Mouse (Mus musculus) left cerebral cortex, postnatal 14 days (tissue): ENCODE measurements at regions not wholly inside any gene's neighbourhood (a gene's known extent, or its start where the extent isn't known, plus 50 kb on each side); places are given as distances from the start of the nearest gene placed in this dataset.
A peak's percentile ranks its signal among the peaks of the same experiment; 100 is the strongest.

Experiments used
- DNase-seq, 2 experiments: peaks; one replicate each; pipeline ENCODE4 v3.0.0; 2021 to 2022; ENCODE audit warnings: low spot score in 2 of 2, mixed read lengths in 1 of 2
- intact Hi-C: fragments of 180-260 bp; cut with DNase I; formaldehyde crosslinking; loops from one replicate; pipeline ENCODE4 v1.15.1; 2025

DNA sequence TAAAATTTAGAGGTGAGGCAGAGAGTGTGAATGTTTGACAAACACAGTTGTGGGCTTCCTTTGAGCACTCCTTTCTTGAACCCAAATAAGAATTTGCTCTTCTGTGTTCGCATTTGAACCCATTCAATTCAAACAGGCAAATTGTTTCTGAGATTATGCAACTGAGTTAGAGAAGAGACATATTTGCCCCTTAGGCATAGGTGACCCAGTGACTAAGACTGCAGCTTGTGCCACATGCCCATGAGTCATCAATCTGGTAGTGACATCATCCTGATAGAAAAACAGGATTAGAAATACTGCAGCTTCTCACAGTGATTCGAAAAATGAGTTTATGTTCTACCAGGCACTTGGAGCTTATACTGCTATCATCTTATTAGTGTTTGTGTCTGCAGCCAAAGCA, 67.2 kb downstream of the Zfp622 start:
- peak in 1 of 2 experiments; percentile 4 for DNase-seq
- intact Hi-C loops: no loop called here

GRCm38 (mm10) chr15:26052720-26053316, 68.7 kb downstream of the Zfp622 start:
- intact Hi-C loops: no loop called here
- no peak for DNase-seq

DNA sequence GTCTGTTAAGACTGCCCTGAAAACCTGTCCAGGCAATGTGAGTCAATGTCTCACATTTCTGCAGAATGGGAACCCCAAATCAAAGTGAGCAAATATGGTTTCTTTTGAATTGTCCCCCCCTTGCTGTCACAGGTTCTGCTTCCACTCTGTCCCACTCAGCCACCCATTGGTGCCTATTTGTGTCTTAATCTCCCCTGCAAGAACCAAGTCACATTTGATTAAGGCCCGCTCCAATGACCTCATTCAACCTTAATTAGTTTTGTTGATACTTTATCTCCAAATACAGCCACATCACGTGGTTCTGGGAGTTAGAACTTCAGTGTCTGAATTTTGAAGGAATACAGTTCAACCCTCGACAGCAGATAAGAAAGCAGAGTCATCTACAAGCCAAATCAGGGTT, 73.9 kb downstream of the Zfp622 start:
- intact Hi-C loops: no loop called here
- no peak for DNase-seq

DNA sequence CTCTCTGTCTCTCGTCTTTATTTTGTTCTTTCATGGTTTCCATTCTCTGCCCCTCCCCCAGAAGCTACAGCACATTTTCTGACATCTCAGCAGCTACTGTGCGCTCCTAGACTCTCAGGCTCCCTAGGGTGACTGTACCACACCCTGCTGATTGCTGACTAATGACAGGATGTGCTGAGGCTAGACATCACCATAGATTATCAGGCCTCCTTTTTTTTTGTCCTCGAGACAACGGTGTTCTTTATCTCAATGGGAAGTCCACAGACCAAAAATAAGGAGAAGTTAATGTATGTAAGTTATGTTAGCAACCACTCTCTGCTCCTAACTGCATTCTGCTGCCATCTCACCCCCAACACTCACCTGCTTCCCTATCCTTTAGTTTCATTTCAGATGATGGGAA, 116.0 kb downstream of the Zfp622 start:
- intact Hi-C loops: no loop called here

DNA sequence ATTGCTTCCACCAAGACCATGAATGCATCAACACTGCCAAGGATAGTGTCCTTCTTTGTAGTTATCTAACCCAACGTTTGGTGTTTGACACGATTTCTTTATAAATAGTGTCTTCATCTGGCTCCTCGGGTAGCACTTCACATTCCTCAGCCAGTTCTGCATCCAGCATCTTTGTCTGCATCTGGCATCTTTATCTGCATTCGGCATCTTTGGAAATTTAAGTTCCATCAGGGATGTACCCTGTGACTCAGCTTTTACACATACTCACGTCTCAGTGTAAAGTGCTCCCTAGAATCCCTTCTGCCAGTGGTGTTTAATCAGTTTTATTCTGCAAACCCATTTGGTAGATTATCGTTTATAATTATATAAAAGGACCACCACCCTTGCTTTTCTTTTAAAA, 123.8 kb downstream of the Zfp622 start:
- intact Hi-C loops: no loop called here
- DNase-seq: no peak

More for the DNA sequence above, 116.0 kb downstream of the Zfp622 start:
- DNase-seq: no peak

DNA sequence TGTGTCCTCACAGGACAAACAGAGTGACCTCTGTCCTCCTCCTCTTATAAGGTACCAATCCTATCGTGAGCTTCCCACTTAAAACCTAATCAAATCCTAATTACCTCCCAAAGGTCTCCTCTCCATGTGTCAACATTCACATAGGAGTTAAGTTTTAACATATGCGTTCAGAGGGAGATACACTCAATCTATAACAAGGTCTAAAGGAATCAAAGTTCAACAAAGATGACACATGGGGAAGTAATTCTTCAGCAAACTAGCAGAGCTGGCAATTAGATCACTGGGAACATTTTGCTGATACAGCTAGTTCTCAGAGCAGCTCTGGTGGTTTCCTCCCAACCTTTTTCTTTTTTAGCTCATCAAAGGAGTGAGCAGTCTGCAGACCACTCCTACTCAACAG, 160.0 kb downstream of the Zfp622 start:
- intact Hi-C loops: no loop called here
- DNase-seq: no peak

- intact Hi-C loops: no loop called here
- DNase-seq: no peak
These were observed 150.3 kb upstream of the March11 start for GRCm38 (mm10) chr15:26158499-26158898.

- DNase-seq: no peak
- intact Hi-C loops: no loop called here
These were observed 123.9 kb upstream of the March11 start for GRCm38 (mm10) chr15:26184930-26185329.

DNA sequence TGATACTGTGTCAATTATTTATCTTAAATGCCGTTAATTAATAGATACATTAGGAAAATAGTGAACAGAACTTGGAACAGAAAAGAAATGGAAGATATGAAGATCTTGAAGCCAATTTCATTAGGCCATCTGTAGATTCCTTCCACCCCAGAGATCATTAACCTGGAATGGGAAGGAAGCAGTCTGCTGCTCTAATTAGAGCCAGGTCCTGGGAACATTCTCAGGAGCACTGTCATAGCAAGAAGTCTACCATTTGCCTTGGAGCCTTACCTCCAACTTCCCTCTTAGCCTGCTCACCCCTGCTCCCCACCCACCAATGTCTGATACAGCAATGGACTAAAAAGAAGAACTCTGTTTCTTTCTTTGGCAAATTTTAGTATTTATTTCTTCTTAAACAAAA, 113.3 kb upstream of the March11 start:
- DNase-seq: no peak
- intact Hi-C loops: no loop called here

DNA sequence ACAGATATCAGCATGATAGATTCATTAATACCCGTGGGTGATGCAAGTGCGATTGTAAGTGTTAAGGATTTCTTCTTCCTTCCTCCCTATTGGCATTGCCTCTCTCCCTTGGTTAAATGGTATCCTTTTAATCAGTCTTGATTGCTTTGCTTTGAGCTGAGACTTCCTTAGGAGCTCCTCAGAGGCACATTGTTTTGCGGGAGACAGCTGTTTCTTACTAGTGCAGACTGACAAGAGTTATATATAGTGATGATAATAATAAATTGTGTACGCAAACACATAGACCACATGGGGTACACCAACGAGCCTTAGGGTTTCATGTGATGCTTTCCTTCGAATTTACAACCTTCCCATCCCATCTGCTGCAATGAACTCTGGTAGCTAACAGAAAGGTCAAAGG, 102.0 kb upstream of the March11 start:
- intact Hi-C loops: no loop called here
- DNase-seq: no peak

DNA sequence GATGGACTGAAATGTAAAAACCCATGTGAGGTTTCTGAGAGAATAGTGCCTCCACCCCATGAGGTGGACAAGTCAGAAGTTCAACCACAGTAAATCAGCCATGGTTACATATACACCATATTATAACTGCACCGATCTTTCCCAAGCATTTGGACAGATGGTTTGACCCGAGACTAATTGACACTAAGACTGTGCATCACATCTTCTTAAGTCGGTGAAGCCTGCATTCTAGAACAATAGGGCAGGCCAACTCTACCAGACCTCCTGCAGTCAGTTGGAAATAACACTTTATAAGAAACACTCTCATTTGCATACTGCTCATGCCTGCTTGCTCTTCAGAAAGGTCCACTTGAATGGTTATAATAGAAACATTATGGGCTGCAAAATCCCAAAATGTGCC, 88.0 kb upstream of the March11 start:
- no peak for DNase-seq
- intact Hi-C loops: no loop called here

DNA sequence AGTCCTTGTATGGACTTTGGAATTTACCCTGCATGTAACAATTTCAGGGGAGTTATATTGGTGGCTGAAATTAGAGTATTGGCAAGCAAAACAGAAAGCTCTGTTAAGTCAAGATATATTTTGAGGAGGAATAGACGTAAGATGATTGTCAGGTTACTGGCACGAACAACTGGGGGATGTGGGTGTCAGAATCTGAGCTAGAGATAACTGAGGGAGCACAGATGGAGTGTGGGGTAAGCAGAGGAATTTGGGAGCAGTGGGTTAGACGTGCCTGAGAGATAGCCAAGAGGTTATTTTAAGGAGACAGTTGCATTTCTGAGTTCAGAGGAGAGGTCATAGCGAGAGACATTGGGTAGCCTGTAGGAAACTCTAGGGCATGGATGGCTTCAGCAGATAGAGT, 80.2 kb upstream of the March11 start:
- intact Hi-C loops: no loop called here
- DNase-seq: no peak
